Mouse (Mus musculus) spleen, adult 2 months (tissue): ENCODE measurements around the gene Gm49380.

Source experiments
- CTCF ChIP-seq: fragments of 200-500 bp; IDR thresholded peaks from 2 replicates; pipeline ENCODE4 v1.5.1; 2011; ENCODE audit warnings: mild to moderate bottlenecking, inconsistent platforms; ENCODE audit not compliant: insufficient read depth, insufficient read length, insufficient replicate concordance; ENCODE audit errors: extremely low read depth
- POLR2A ChIP-seq: fragments of 200-500 bp; IDR thresholded peaks from 2 replicates; pipeline ENCODE4 v1.6.1; 2011; ENCODE audit warnings: low read depth, low read length, inconsistent platforms

GRCm38 (mm10) chr9:44077266-44077910 lies 35.9 kb downstream of the Gm49380 start:
- no peak for TF ChIP-seq CTCF
- TF ChIP-seq POLR2A, result no peak
